Mouse (Mus musculus): Measurements from ENCODE around the gene Parm1.

GRCm38 (mm10) chr5:91484324-91484723 lies 33.1 kb upstream of the Parm1 start:
- TF ChIP-seq POLR2A (IDR thresholded peaks at IDR 0.05; ENCODE audit: control insufficient read depth, low read depth, low read length) = no peak
- TF ChIP-seq CTCF (IDR thresholded peaks at IDR 0.05; ENCODE audit: control insufficient read depth, insufficient read depth, insufficient replicate concordance, low read depth, low read length) = no peak
